Mouse (Mus musculus): ENCODE measurements around the gene Gm42420. TPM values are rescaled to one million over a fixed set of nuclear protein-coding genes. Genes with fewer than 3 reads are reported as not detected.

Gene Gm42420
- polyA plus RNA-seq, 1 experiment from 2014 or later: not detected

DNA sequence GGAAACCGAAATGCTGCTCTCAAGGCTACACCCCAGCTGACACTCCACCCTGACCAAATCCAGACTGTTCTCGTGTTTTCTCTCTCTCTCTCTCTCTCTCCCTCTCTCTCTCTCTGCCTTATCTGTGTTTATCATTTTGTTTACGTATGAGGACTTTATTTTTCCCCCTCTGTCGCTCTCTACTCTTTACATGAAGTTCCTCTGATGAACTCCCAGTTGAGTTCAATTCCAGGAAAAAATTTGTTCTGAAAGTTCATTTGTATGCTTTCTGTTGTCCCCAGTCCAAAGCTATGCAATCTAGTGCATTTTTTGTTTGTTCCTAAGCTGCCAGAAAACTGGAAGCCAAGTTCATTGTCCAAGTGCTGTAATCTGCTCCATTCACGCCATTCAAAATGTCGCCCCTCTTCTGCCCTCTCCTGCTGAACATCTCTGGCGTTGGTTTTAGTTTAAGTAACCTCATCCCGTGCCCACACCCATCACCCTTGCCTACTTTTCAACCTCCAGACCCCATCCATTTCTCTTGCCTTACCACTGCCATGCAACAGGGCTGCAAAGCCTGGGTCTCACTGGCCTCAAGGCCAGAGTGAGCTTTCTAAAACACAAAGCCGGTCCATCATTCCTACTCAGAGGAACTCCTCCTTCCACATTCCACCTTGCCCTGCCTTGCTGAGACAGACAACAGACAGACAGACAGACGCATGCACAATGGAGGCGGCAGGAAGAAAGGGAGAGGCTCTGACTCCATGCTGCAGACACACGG, 30.5 kb upstream of the Gm42420 start:
- 54% methylated on average over 12 of the region's 12 CpGs for WGBS
- no peak overlapping the region for H3K27ac ChIP-seq

DNA sequence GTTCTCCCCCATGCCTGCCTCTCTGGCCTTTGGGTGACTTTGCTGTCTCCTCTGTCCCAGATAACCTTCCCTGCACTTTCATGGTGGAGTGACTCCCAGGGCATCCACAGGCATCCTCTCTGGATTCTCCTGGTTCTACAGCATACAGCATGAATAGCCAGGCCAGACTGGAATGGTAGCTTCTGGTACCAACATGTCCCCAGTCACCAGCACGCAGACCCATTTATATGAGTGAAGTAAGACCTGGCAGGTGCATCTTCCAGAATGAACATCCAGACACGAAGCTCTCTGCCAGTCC, 30.0 kb upstream of the Gm42420 start:
- ATAC-seq: no peak
- Histone ChIP-seq H3K9me3 (replicated peaks) (no peaks in the 10 kb centered on the region), H3K4me1 (peaks cover 52% of the 10 kb centered on the region), H3K9ac (peak overlapping the region; percentile 41), H3K27ac (no peak overlapping the region), H3K27me3 (no peaks in the 10 kb centered on the region), H3K4me2 (peak overlapping the region; percentile 67), H3K4me3 (peak overlapping the region; percentile 88), H3K36me3 (ENCODE audit: poor library complexity, severe bottlenecking) (peaks cover 9% of the 10 kb centered on the region; the same call in 1 of the 2 replicates)
- WGBS: 77% methylated on average over 2 of the region's 2 CpGs

More for the DNA sequence above, 30.5 kb upstream of the Gm42420 start:
- Histone ChIP-seq H3K4me1 (peaks cover 52% of the 10 kb centered on the region), H3K4me2 (peak overlapping the region; percentile 67), H3K36me3 (ENCODE audit: poor library complexity, severe bottlenecking) (peaks cover 9% of the 10 kb centered on the region; the same call in 1 of the 2 replicates), H3K9me3 (replicated peaks) (no peaks in the 10 kb centered on the region), H3K27me3 (no peaks in the 10 kb centered on the region), H3K9ac (peak overlapping the region; percentile 43), H3K4me3 (peak overlapping the region; percentile 88)
- no peak for ATAC-seq

DNA sequence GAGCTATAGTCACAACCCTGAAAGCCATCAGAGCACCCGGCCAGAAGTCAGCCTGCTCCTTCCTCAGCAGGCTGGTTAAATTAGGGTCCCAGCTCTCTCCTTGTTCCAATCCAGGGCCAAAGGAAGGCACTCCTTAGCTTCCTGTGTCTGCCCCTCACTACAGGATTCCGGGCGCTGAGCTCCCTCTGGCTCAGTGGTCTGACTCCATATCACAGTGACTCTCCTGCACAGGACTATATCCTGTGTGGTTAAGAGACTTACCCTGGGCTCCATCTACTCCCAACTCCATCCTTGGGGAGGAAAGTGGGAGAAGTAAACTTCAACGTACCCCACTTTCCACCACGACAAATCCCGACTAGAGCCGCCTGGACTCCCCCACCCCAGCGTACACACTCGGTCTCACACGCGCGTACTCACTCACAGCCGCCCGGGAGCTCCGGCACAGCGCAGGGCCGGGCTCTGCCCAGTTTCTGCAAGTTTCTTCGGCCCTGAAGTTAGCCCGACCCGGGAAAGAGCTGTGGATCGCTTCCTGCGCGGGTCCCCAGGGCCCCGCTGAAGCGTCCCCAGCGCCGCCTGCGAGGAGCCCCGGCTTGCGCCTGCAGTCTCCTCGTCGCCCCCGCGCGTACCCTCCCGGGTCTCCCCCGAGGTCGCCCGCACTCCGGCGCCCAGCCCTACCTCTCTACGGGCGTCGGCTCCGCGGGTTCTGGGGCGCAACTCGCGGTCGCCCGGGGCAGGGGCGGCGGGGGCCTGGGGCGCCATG, 28.5 kb upstream of the Gm42420 start:
- Histone ChIP-seq H3K4me1 (peaks cover 52% of the 10 kb centered on the region), H3K4me3 (peak overlapping the region; percentile 88), H3K27ac (peak overlapping the region; percentile 89), H3K9me3 (replicated peaks) (no peaks in the 10 kb centered on the region), H3K27me3 (no peaks in the 10 kb centered on the region), H3K36me3 (ENCODE audit: poor library complexity, severe bottlenecking) (0 out of 2 replicates have a peak, but pooled peaks cover 4% of the 10 kb centered on the region), H3K9ac (peak overlapping the region; percentile 92), H3K4me2 (peak overlapping the region; percentile 67)
- under 1% methylated on average over 50 of the region's 54 CpGs for WGBS
- peak; percentile 74 for ATAC-seq

DNA sequence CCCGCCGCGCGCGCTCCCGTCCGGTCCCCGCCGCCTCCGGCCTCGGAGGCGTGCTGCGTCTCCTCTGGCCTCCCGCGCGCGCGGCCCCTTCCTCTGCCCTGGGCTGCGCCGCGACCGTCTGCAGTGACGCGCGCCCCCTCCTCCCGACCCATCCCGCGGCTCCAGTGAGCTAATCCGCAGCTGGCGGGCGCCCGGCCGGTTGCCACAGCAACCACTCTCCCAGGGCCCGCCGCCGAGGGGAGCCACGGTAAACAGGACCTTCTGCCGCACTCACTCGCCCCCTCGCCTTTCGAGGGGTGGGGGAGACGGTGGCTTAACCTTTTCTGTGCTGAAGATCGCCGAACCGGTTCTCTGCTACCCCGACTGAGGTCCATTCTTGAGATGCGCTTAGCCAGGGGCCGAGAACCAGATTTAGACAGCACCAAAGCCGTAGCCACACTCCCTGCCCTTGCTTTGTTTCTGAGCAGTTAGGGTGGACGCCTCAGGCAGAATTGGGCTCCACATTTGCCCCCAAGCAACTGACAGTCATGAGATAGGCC, 27.8 kb upstream of the Gm42420 start, which contains the start of gene Dennd2a:
Dennd2a (minus strand) TSS at position 145 of the 539 bp plus-strand sequence.
- ATAC-seq: peak; percentile 96
- Histone ChIP-seq H3K27me3 (no peaks in the 10 kb centered on the region), H3K27ac (peak within 1 kb of the TSS; percentile 89), H3K4me2 (peak within 1 kb of the TSS; percentile 67), H3K4me1 (peaks cover 49% of the 10 kb centered on the region), H3K9me3 (replicated peaks) (no peaks in the 10 kb centered on the region), H3K36me3 (ENCODE audit: poor library complexity, severe bottlenecking) (0 out of 2 replicates have a peak, but pooled peaks cover 4% of the 10 kb centered on the region), H3K4me3 (peak within 1 kb of the TSS; percentile 88), H3K9ac (peak within 1 kb of the TSS; percentile 92)
- WGBS: under 1% methylated on average over 45 of the region's 50 CpGs

DNA sequence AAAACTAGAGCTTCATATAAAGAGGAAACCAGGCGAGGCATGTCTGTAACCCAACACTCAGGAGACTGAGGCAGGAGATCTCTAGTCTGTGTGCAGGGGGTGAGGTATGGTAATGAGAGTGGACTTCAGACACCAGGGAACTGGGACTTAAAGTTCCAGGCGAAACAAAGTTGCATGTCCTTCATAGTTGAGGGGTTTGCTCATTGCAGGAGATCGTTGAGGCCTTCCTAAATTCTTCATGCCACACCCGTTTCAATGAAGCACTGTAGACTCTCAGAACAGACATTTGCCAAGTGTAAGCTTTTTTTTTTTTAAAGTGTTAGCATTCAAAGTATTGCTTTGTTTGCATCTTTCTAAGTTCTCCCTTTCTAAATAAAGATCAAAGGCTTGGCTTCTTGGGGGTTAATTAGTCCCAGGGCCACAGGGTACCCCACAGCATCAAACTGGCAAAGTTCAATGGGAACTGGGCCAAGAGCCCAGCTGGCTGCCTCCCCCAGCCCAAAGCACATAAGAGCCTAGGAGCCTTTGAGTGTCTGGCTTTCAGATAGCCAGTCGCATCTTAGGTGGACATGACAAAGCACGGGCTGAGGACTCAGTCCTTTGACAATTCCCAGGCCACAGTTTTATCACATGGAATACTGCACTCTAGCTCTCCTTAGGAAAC, 26.1 kb upstream of the Gm42420 start:
- Histone ChIP-seq H3K9me3 (replicated peaks) (no peaks in the 10 kb centered on the region), H3K9ac (no peak overlapping the region), H3K27me3 (no peaks in the 10 kb centered on the region), H3K4me1 (peaks cover 46% of the 10 kb centered on the region), H3K4me3 (no peak overlapping the region), H3K4me2 (no peak overlapping the region), H3K36me3 (ENCODE audit: poor library complexity, severe bottlenecking) (no peaks in the 10 kb centered on the region), H3K27ac (peak overlapping the region; percentile 26; the same call in 1 of the 2 replicates)
- no peak for ATAC-seq
- WGBS: 35% methylated on average over 6 of the region's 6 CpGs

DNA sequence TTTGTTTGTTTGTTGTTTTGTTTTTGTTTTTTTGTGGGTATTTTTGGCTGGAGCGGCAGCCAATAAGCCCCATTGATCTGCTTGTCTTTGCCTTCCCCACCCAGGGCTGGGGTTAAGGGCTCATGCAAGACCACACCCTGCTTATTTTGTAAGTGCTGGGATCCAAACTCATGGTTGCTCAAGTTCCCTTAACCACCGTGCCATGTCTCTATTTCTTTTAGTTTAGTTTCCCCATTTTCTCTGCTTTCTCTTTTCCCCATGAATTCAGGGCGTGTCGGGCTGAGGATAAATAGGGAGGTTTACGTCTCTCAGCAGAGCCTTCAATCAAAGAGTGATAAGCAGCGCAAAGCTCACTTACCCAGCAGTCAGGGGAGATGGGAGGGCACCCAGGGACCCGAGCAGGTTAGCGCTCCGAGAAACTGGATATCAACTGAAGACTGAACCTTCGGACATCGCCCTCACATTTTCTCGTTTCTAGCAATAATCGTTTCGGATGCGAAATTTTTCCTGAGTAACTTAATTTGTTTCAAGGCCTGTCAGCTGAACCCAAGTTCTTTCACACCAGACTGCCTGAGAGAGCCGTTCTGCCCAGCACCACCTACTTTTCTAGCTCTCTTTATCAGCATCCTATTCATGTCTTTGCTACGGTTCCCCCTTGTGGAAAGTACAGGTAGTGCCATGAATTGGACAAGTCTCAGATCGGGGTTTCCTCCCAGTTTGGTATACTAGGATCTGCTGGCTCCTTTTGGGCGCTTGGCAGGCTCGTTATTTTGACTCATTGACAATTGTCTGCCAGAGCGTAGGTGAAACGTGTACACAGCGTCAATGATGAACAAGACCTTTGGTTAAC, 23.2 kb upstream of the Gm42420 start:
- no peak overlapping the region for H3K9ac ChIP-seq

DNA sequence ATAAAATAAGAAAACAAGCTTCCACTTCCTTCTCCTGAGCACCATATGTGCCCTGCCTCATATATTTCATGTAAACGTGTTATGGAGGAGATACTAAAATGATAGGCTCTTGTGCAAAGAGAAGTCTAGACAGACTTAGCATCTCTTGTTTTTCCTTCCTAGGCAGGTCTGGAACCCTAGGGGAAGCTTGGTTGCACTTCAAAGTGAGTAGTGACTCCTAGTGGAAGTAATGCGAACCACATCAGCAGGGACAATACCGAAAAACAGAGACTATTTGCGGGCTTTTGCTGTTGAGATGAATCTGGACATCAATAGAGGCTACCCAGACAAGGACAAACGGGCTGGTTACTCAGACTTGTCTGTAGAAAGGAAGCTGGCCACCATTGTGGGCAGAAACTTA, 18.0 kb upstream of the Gm42420 start:
- H3K9me3 ChIP-seq (replicated peaks): no peaks in the 10 kb centered on the region
- H3K4me1 ChIP-seq: no peaks in the 10 kb centered on the region
- 17% methylated on average over 5 of the region's 5 CpGs for WGBS
- no peak overlapping the region for H3K4me2 ChIP-seq
- no peak overlapping the region for H3K4me3 ChIP-seq
- no peaks in the 10 kb centered on the region for H3K27me3 ChIP-seq
- H3K36me3 ChIP-seq (ENCODE audit: poor library complexity, severe bottlenecking): no peaks in the 10 kb centered on the region
- no peak overlapping the region for H3K27ac ChIP-seq
- no peak; the same call in 1 of the 2 replicates for ATAC-seq
- H3K9ac ChIP-seq: no peak overlapping the region

More for the DNA sequence above, 23.2 kb upstream of the Gm42420 start:
- 18% methylated on average over 23 of the region's 23 CpGs for WGBS
- Histone ChIP-seq H3K4me3 (no peak overlapping the region), H3K4me2 (peak overlapping the region; percentile 42), H3K36me3 (ENCODE audit: poor library complexity, severe bottlenecking) (no peaks in the 10 kb centered on the region), H3K27me3 (no peaks in the 10 kb centered on the region), H3K9me3 (replicated peaks) (no peaks in the 10 kb centered on the region), H3K4me1 (peaks cover 20% of the 10 kb centered on the region), H3K27ac (no peak overlapping the region)
- peak; percentile 61 for ATAC-seq

DNA sequence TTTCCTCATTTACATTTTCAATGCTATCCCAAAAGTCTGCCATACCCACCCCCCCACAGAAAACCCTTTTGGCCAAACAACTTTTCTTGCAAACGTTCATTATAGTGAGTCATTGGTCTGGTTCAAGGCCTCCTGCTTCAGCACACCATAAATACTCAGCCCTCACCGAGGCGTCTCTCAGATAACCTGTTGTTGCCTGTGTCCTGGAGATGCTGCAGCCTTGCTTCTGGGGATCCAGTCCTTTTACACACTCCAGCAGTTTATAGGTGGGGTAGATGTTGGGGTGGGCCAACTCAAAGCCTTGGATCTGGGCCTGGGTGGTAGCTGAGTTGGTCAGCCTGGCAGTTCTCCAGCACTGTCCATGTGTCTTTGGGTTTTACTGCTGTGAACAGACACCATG, 15.1 kb upstream of the Gm42420 start:
- H3K9ac ChIP-seq: no peak overlapping the region
- no peaks in the 10 kb centered on the region for H3K9me3 ChIP-seq (replicated peaks)
- no peak overlapping the region for H3K27ac ChIP-seq
- H3K36me3 ChIP-seq (ENCODE audit: poor library complexity, severe bottlenecking): no peaks in the 10 kb centered on the region
- H3K27me3 ChIP-seq: no peaks in the 10 kb centered on the region
- WGBS: 85% methylated on average over 3 of the region's 3 CpGs
- H3K4me2 ChIP-seq: no peak overlapping the region
- H3K4me1 ChIP-seq: peaks cover 11% of the 10 kb centered on the region
- H3K4me3 ChIP-seq: no peak overlapping the region
- no peak for ATAC-seq

DNA sequence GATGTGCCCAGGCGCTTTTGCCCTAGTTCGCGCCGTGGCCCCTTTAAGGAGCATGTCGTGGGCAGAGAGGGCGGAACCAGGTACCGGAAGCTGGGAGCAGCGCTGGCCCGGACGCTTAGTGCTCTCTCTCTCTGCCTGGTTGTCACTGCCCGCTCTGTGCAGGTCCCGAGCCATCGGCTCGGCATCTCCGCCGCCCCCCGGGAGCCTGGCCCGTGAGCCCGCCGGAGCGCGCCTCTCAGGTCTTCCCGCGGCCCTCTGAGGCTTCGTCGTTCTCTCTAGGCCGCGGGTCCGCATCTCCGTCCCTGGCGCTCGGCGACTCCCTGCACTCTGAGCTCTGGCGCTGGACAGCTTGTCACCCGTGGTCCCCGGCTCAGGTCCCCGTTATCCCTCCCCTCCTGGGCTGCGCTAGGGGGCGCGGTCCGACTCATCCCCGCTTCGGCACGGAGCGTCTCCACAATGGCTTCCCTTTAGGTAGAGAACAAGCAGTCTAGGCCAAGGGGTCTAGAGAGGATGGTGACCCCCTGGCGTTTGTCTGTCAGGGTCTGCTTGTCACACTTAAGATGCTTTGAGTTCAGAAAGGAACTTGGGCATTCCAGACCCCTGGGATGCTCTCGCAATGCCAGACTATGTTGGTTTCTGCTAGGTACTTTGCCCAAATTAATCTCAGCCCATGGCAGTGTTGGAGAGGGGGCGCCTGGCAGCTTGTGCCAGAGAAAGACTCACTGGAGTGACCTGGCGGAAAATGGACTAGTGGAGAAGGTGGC, 11.6 kb upstream of the Gm42420 start, which contains the start of gene Adck2:
Adck2 (plus strand) TSS at position 83 of the 764 bp plus-strand sequence.
- H3K36me3 ChIP-seq (ENCODE audit: poor library complexity, severe bottlenecking): peaks cover 19% of the 10 kb centered on the region
- under 1% methylated on average over 49 of the region's 49 CpGs for WGBS
- H3K4me3 ChIP-seq: peak within 1 kb of the TSS; percentile 84
- no peaks in the 10 kb centered on the region for H3K9me3 ChIP-seq (replicated peaks)
- no peaks in the 10 kb centered on the region for H3K27me3 ChIP-seq
- H3K4me2 ChIP-seq: peak within 1 kb of the TSS; percentile 92
- ATAC-seq: peak; percentile 97
- H3K9ac ChIP-seq: peak within 1 kb of the TSS; percentile 92
- peaks cover 11% of the 10 kb centered on the region for H3K4me1 ChIP-seq
- peak within 1 kb of the TSS; percentile 95 for H3K27ac ChIP-seq

DNA sequence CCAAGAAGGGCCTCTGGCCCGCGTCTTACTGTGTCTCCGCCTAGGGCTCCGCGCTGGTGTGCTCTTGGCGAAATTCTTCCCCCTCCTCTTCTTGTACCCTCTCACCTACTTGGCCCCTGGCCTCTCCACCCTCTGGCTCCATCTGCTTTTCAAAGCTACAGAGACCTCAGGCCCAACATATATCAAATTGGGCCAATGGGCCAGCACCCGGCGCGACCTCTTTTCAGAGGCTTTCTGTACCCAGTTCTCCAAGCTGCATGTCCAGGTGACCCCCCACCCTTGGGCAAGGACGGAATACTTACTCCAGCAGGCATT, 11.0 kb upstream of the Gm42420 start:
- Histone ChIP-seq H3K4me1 (peaks cover 11% of the 10 kb centered on the region), H3K9me3 (replicated peaks) (no peaks in the 10 kb centered on the region), H3K27ac (peak overlapping the region; percentile 95), H3K4me3 (peak overlapping the region; percentile 84), H3K9ac (peak overlapping the region; percentile 92), H3K27me3 (no peaks in the 10 kb centered on the region), H3K4me2 (peak overlapping the region; percentile 92), H3K36me3 (ENCODE audit: poor library complexity, severe bottlenecking) (peaks cover 24% of the 10 kb centered on the region)
- WGBS: 22% methylated on average over 10 of the region's 10 CpGs
- ATAC-seq: peak; percentile 33

All from forebrain, embryonic 13.5 days (tissue).